Mouse (Mus musculus) MEL (cell line): Measurements from ENCODE around the gene Ndufaf3. TPM values are rescaled to one million over a fixed set of nuclear protein-coding genes. Genes with fewer than 3 reads are reported as not detected.

Experiments
- DNase-seq: peaks from one replicate; pipeline ENCODE4 v3.0.0; 2011; ENCODE audit warnings: low read depth, low spot score
- H3K27ac ChIP-seq: 2 replicates; pipeline ENCODE4 v1.5.1; 2012; ENCODE audit warnings: low read depth, mild to moderate bottlenecking, control low read depth, low read length, moderate library complexity; ENCODE audit not compliant: control insufficient read depth
- H3K27me3 ChIP-seq, 2 experiments: fragments of 150-350 bp in 1 of 2; sonication (generic) in 1 of 2; 2 replicates each; pipeline ENCODE4 v1.6.1; 2012; ENCODE audit warnings: low read length in 2 of 2, mild to moderate bottlenecking in 2 of 2, improper control_type of control experiment in 1 of 2, moderate library complexity in 1 of 2; ENCODE audit not compliant: insufficient read depth in 2 of 2, control insufficient read depth in 1 of 2
- H3K36me3 ChIP-seq, 2 experiments: 2 replicates each; pipeline ENCODE4 v1.6.1; 2012 to 2014; ENCODE audit warnings: low read length in 2 of 2, improper control_type of control experiment in 1 of 2, inconsistent platforms in 1 of 2, mild to moderate bottlenecking in 1 of 2; ENCODE audit not compliant: insufficient read depth in 2 of 2, control insufficient read depth in 1 of 2
- H3K4me1 ChIP-seq, 2 experiments: fragments of 150-350 bp in 1 of 2; sonication (generic) in 1 of 2; 2 replicates each; pipeline ENCODE4 v1.6.1; 2012; ENCODE audit warnings: low read length in 2 of 2, improper control_type of control experiment in 1 of 2, mild to moderate bottlenecking in 1 of 2; ENCODE audit not compliant: insufficient read depth in 2 of 2, control insufficient read depth in 1 of 2
- H3K4me3 ChIP-seq, 2 experiments: fragments of 150-350 bp in 1 of 2; sonication (generic) in 1 of 2; 2 replicates each; pipeline ENCODE4 v1.5.1; 2012; ENCODE audit warnings: low read depth in 2 of 2, low read length in 2 of 2, mild to moderate bottlenecking in 2 of 2, moderate library complexity in 2 of 2, control low read depth in 1 of 2, improper control_type of control experiment in 1 of 2; ENCODE audit not compliant: control insufficient read depth in 1 of 2, insufficient read depth in 1 of 2
- H3K79me2 ChIP-seq: 2 replicates; pipeline ENCODE4 v1.6.1; 2012; ENCODE audit warnings: mild to moderate bottlenecking, low read length, moderate library complexity; ENCODE audit not compliant: control insufficient read depth, poor library complexity, insufficient read depth
- H3K9ac ChIP-seq: 2 replicates; pipeline ENCODE4 v1.6.1; 2012; ENCODE audit warnings: low read depth, mild to moderate bottlenecking, control low read depth, low read length, moderate library complexity; ENCODE audit not compliant: control insufficient read depth, poor library complexity, severe bottlenecking
- H3K9me3 ChIP-seq: fragments of 150-350 bp; sonication (generic); replicated peaks from 2 replicates; pipeline ENCODE4 v1.6.1; 2012; ENCODE audit warnings: mild to moderate bottlenecking, low read length, improper control_type of control experiment, moderate library complexity; ENCODE audit not compliant: insufficient read depth
- BHLHE40 ChIP-seq: IDR thresholded peaks from 2 replicates; pipeline ENCODE4 v1.6.1; 2012; ENCODE audit warnings: low read depth, mild to moderate bottlenecking, inconsistent platforms, low read length, improper control_type of control experiment, borderline replicate concordance
- CHD1 ChIP-seq: IDR thresholded peaks from 2 replicates; pipeline ENCODE4 v1.6.1; 2012; ENCODE audit warnings: low read depth, mild to moderate bottlenecking, inconsistent platforms, low read length, improper control_type of control experiment
- CHD2 ChIP-seq: IDR thresholded peaks from 2 replicates; pipeline ENCODE4 v1.6.1; 2011; ENCODE audit warnings: low read length, improper control_type of control experiment
- CTCF ChIP-seq, 3 experiments: IDR thresholded peaks in 2 of 3; conservative IDR thresholded peaks in 1 of 3; 2 replicates each; pipeline ENCODE4 v1.5.1; 2011 to 2012; ENCODE audit warnings: low read length in 3 of 3, low read depth in 2 of 3, mild to moderate bottlenecking in 2 of 3, improper control_type of control experiment in 1 of 3, inconsistent platforms in 1 of 3, mixed read lengths in 1 of 3, moderate library complexity in 1 of 3; ENCODE audit not compliant: control insufficient read depth in 1 of 3, insufficient read depth in 1 of 3, poor library complexity in 1 of 3, severe bottlenecking in 1 of 3
- ELF1 ChIP-seq: IDR thresholded peaks from 2 replicates; pipeline ENCODE4 v1.6.1; 2014; ENCODE audit warnings: low read depth, mild to moderate bottlenecking, inconsistent platforms, low read length, improper control_type of control experiment, moderate library complexity
- EP300 ChIP-seq, 2 experiments: IDR thresholded peaks; 2 replicates each; pipeline ENCODE4 v1.6.1; 2011; ENCODE audit warnings: improper control_type of control experiment in 2 of 2, low read length in 2 of 2, low read depth in 1 of 2, mild to moderate bottlenecking in 1 of 2
- ETS1 ChIP-seq: IDR thresholded peaks from 2 replicates; pipeline ENCODE4 v1.6.1; 2012; ENCODE audit warnings: low read depth, mild to moderate bottlenecking, inconsistent platforms, low read length, improper control_type of control experiment, moderate library complexity
- GABPA ChIP-seq: IDR thresholded peaks from 2 replicates; pipeline ENCODE4 v1.6.1; 2012; ENCODE audit warnings: low read depth, mild to moderate bottlenecking, inconsistent platforms, low read length, improper control_type of control experiment, moderate library complexity
- HCFC1 ChIP-seq: IDR thresholded peaks from 2 replicates; pipeline ENCODE4 v1.6.1; 2012; ENCODE audit warnings: low read depth, mild to moderate bottlenecking, inconsistent platforms, low read length, improper control_type of control experiment, moderate library complexity
- KAT2A ChIP-seq: conservative IDR thresholded peaks from 2 replicates; pipeline ENCODE4 v1.6.1; 2012; ENCODE audit warnings: low read depth, low read length, improper control_type of control experiment, inconsistent platforms
- MAFK ChIP-seq: IDR thresholded peaks from 2 replicates; pipeline ENCODE4 v1.6.1; 2011; ENCODE audit warnings: low read depth, mild to moderate bottlenecking, low read length, improper control_type of control experiment, borderline replicate concordance
- MAZ ChIP-seq: IDR thresholded peaks from 2 replicates; pipeline ENCODE4 v1.6.1; 2012; ENCODE audit warnings: low read depth, mild to moderate bottlenecking, inconsistent platforms, low read length, improper control_type of control experiment
- MEF2A ChIP-seq: IDR thresholded peaks from 2 replicates; pipeline ENCODE4 v1.6.1; 2014; ENCODE audit warnings: low read depth, mild to moderate bottlenecking, inconsistent platforms, low read length, improper control_type of control experiment; ENCODE audit not compliant: poor library complexity, insufficient replicate concordance, severe bottlenecking; ENCODE audit errors: extremely low read depth
- MYC ChIP-seq: IDR thresholded peaks from 2 replicates; pipeline ENCODE4 v1.6.1; 2011; ENCODE audit warnings: low read depth, mild to moderate bottlenecking, low read length, improper control_type of control experiment, moderate library complexity
- POLR2A ChIP-seq, 2 experiments: IDR thresholded peaks; 2 replicates each; pipeline ENCODE4 v1.6.1; 2011 to 2012; ENCODE audit warnings: low read length in 2 of 2, mild to moderate bottlenecking in 2 of 2, control low read depth in 1 of 2, improper control_type of control experiment in 1 of 2, low read depth in 1 of 2, moderate library complexity in 1 of 2; ENCODE audit not compliant: control insufficient read depth in 1 of 2, insufficient read depth in 1 of 2, poor library complexity in 1 of 2
- SIN3A ChIP-seq: IDR thresholded peaks from 2 replicates; pipeline ENCODE4 v1.6.1; 2012; ENCODE audit warnings: low read length, improper control_type of control experiment, inconsistent platforms
- TCF12 ChIP-seq: IDR thresholded peaks from 2 replicates; pipeline ENCODE4 v1.6.1; 2014; ENCODE audit warnings: low read depth, mild to moderate bottlenecking, inconsistent platforms, low read length, improper control_type of control experiment, moderate library complexity
- USF1 ChIP-seq: IDR thresholded peaks from 2 replicates; pipeline ENCODE4 v1.6.1; 2014; ENCODE audit warnings: low read depth, mild to moderate bottlenecking, inconsistent platforms, low read length, improper control_type of control experiment, moderate library complexity
- USF2 ChIP-seq, 2 experiments: IDR thresholded peaks; 2 replicates each; pipeline ENCODE4 v1.6.1; 2011 to 2012; ENCODE audit warnings: improper control_type of control experiment in 2 of 2, low read length in 2 of 2, borderline replicate concordance in 1 of 2, inconsistent platforms in 1 of 2, low read depth in 1 of 2, mild to moderate bottlenecking in 1 of 2; ENCODE audit not compliant: insufficient read depth in 1 of 2
- ZC3H11A ChIP-seq: IDR thresholded peaks from 2 replicates; pipeline ENCODE4 v1.6.1; 2012; ENCODE audit warnings: low read depth, mild to moderate bottlenecking, inconsistent platforms, low read length, improper control_type of control experiment
- ZKSCAN1 ChIP-seq: IDR thresholded peaks from 2 replicates; pipeline ENCODE4 v1.6.1; 2012; ENCODE audit warnings: low read depth, mild to moderate bottlenecking, inconsistent platforms, low read length, improper control_type of control experiment, moderate library complexity
- polyA plus RNA-seq, 2 experiments: library from polyadenylated mRNA; stranded (reverse) in 1 of 2; unstranded in 1 of 2; fragments of >175 nt in 1 of 2; fragments of >200 nt in 1 of 2; gene quantifications; 2 replicates each; pipeline versions ENCODE4 v1.2.1 to v1.2.4; 2012; ENCODE audit warnings: low replicate concordance in 2 of 2, low read depth in 1 of 2; ENCODE audit not compliant: insufficient read length in 2 of 2, insufficient read depth in 1 of 2, missing spikeins in 1 of 2
- total RNA-seq: library from RNA; depleted of rRNA; stranded (reverse); fragments of 300-350 nt; gene quantifications from 2 replicates; pipeline ENCODE4 v1.2.3, GENCODE M21; 2012

Ndufaf3 gene
- total and polyA plus RNA-seq, 3 experiments = 38.0 to 66.8 TPM; not detected in 1

DNA sequence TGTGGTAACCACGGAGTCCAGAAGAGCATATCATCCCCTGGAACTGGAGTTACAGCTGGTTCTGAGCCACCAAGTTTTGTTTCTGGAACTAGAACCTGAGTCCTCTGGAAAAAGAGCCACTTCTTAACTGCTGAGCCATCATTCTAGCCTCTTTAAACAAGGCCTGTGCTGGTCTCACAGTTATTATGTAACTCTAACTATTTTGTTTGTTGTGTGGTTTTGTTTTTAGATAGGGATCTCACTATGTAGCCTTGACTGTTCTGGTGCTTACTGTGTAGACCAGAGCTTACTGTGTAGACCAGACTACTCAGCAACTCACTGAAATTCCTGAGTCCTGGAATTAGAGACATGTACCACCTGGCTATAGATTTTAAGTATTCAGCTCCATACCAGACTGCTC is 20.4 kb downstream of the Ndufaf3 start:
- peaks cover 0 to 55% of the 10 kb centered on the region in 2 experiments; a peak in 3 of 4 replicates for H3K36me3 ChIP-seq
- H3K9me3 ChIP-seq = no peaks in the 10 kb centered on the region
- H3K4me3 ChIP-seq = no peak overlapping the region
- H3K27ac ChIP-seq = no peak overlapping the region
- H3K79me2 ChIP-seq = no peaks in the 10 kb centered on the region
- H3K27me3 ChIP-seq = no peaks in the 10 kb centered on the region
- TF ChIP-seq TCF12 = no peak
- no peak for TF ChIP-seq MAFK
- no peak for TF ChIP-seq BHLHE40
- TF ChIP-seq ZKSCAN1 = no peak
- TF ChIP-seq HCFC1 = no peak
- no peak for TF ChIP-seq MEF2A
- TF ChIP-seq ELF1 = no peak
- no peak for TF ChIP-seq MYC
- no peak for TF ChIP-seq USF1
- no peak for TF ChIP-seq ETS1
- no peak for TF ChIP-seq CHD2
- TF ChIP-seq EP300 (IDR thresholded peaks at IDR 0.05; ENCODE audit: low read depth in 1 of 2, low read length in 2 of 2) = no peak
- no peak for TF ChIP-seq POLR2A (IDR thresholded peaks at IDR 0.05; ENCODE audit: control insufficient read depth in 1 of 2, insufficient read depth in 1 of 2, low read depth in 1 of 2, low read length in 2 of 2, poor library complexity in 1 of 2)
- TF ChIP-seq ZC3H11A = no peak
- H3K9ac ChIP-seq = no peak overlapping the region
- DNase-seq = no peak
- H3K4me1 ChIP-seq = no peaks in the 10 kb centered on the region

DNA sequence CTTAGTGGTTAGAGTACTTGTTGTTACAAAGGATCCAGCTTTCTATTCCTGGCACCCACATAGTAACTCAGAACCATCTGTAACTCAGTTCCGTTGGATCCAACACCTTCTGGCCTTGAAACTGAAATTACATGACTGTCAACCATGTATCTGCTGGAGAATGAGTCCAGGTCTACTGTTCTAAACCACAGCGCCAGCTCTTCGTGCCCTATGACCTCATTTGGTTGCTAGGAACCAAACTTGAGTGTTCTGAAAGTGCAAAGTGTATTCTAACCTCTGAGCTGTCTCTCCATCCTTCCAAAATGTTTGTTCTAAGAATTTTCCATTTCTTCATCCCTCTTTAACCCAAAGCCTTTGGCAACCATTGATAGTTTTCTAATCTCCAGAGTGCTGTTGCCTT is 21.2 kb downstream of the Ndufaf3 start:
- DNase-seq = no peak
- Histone ChIP-seq H3K36me3 (peaks cover 0 to 53% of the 10 kb centered on the region in 2 experiments; a peak in 3 of 4 replicates), H3K27ac (no peak overlapping the region)

More for the DNA sequence above, 21.2 kb downstream of the Ndufaf3 start:
- no peak for TF ChIP-seq USF2 (IDR thresholded peaks at IDR 0.05; ENCODE audit: borderline replicate concordance in 1 of 2, insufficient read depth in 1 of 2, low read depth in 1 of 2, low read length in 2 of 2)
- no peak for TF ChIP-seq ETS1
- no peak for TF ChIP-seq KAT2A
- TF ChIP-seq EP300 (IDR thresholded peaks at IDR 0.05; ENCODE audit: low read depth in 1 of 2, low read length in 2 of 2) = no peak
- no peak for TF ChIP-seq CTCF (IDR thresholded peaks at IDR 0.05 in 2 of 3, conservative IDR thresholded peaks at IDR 0.05 in 1 of 3; ENCODE audit: control insufficient read depth in 1 of 3, insufficient read depth in 1 of 3, low read depth in 2 of 3, low read length in 3 of 3, poor library complexity in 1 of 3, severe bottlenecking in 1 of 3)
- TF ChIP-seq GABPA = no peak
- TF ChIP-seq MAZ = no peak
- TF ChIP-seq ZC3H11A = no peak
- no peak for TF ChIP-seq SIN3A
- no peak for TF ChIP-seq POLR2A (IDR thresholded peaks at IDR 0.05; ENCODE audit: control insufficient read depth in 1 of 2, insufficient read depth in 1 of 2, low read depth in 1 of 2, low read length in 2 of 2, poor library complexity in 1 of 2)
- no peak for TF ChIP-seq USF1
- no peak for TF ChIP-seq MYC
- TF ChIP-seq CHD1 = no peak
- Histone ChIP-seq H3K9ac (no peak overlapping the region), H3K27me3 (no peaks in the 10 kb centered on the region), H3K9me3 (no peaks in the 10 kb centered on the region), H3K4me1 (no peaks in the 10 kb centered on the region), H3K4me3 (no peak overlapping the region), H3K79me2 (no peaks in the 10 kb centered on the region)
